Mouse (Mus musculus): ENCODE results near the gene Rab10. TPM values are rescaled to one million over a fixed set of nuclear protein-coding genes. Genes with fewer than 3 reads are reported as not detected.

Rab10 gene
- polyA plus RNA-seq, 1 experiment from 2014 or later: 91.2 TPM

- Histone ChIP-seq H3K9me3 (no peaks in the 10 kb centered on the region), H3K4me1 (no peaks in the 10 kb centered on the region), H3K4me2 (peak overlapping the region; percentile 53), H3K36me3 (peaks cover 27% of the 10 kb centered on the region), H3K27ac (peak overlapping the region; percentile 80), H3K4me3 (replicated peaks) (peak overlapping the region; percentile 57), H3K27me3 (replicated peaks) (no peaks in the 10 kb centered on the region), H3K9ac (no peak overlapping the region)
- 28% methylated on average over 39 of the region's 39 CpGs for WGBS
- peak; percentile 80 for ATAC-seq (ENCODE audit: insufficient read depth, low FRiP score, low read depth)
Observed at GRCm38 (mm10) chr12:3235646-3236161, 74.1 kb downstream of the Rab10 start.

GRCm38 (mm10) chr12:3235124-3235631, 74.6 kb downstream of the Rab10 start:
- Histone ChIP-seq H3K9ac (peak overlapping the region; percentile 14; the same call in 1 of the 2 replicates), H3K9me3 (no peaks in the 10 kb centered on the region), H3K4me2 (peak overlapping the region; percentile 65), H3K27me3 (replicated peaks) (no peaks in the 10 kb centered on the region), H3K27ac (peak overlapping the region; percentile 80), H3K36me3 (peaks cover 22% of the 10 kb centered on the region), H3K4me1 (no peaks in the 10 kb centered on the region), H3K4me3 (replicated peaks) (peak overlapping the region; percentile 57)
- ATAC-seq (ENCODE audit: insufficient read depth, low FRiP score, low read depth): peak; percentile 90
- 38% methylated on average over 36 of the region's 36 CpGs for WGBS

GRCm38 (mm10) chr12:3234061-3234460, 75.7 kb downstream of the Rab10 start:
- no peaks in the 10 kb centered on the region for H3K9me3 ChIP-seq
- no peak overlapping the region for H3K27ac ChIP-seq
- no peaks in the 10 kb centered on the region for H3K4me1 ChIP-seq
- H3K4me2 ChIP-seq: no peak overlapping the region
- peaks cover 14% of the 10 kb centered on the region for H3K36me3 ChIP-seq
- H3K9ac ChIP-seq: no peak overlapping the region
- 100% methylated on average over 1 of the region's 1 CpGs for WGBS
- no peaks in the 10 kb centered on the region for H3K27me3 ChIP-seq (replicated peaks)
- H3K4me3 ChIP-seq (replicated peaks): no peak overlapping the region
- no peak for ATAC-seq (ENCODE audit: insufficient read depth, low FRiP score, low read depth)

- ATAC-seq (ENCODE audit: insufficient read depth, low FRiP score, low read depth): no peak
- H3K9ac ChIP-seq: no peak overlapping the region
- H3K27ac ChIP-seq: no peak overlapping the region
- no peaks in the 10 kb centered on the region for H3K27me3 ChIP-seq (replicated peaks)
- H3K4me1 ChIP-seq: no peaks in the 10 kb centered on the region
- no peak overlapping the region for H3K4me2 ChIP-seq
- WGBS: 58% methylated on average over 2 of the region's 2 CpGs
- no peaks in the 10 kb centered on the region for H3K36me3 ChIP-seq
- no peak overlapping the region for H3K4me3 ChIP-seq (replicated peaks)
- no peaks in the 10 kb centered on the region for H3K9me3 ChIP-seq
Observed at GRCm38 (mm10) chr12:3223352-3223751, 86.4 kb downstream of the Rab10 start.

GRCm38 (mm10) chr12:3210181-3210580, 99.6 kb downstream of the Rab10 start:
- no peak overlapping the region for H3K9ac ChIP-seq
- ATAC-seq (ENCODE audit: insufficient read depth, low FRiP score, low read depth): no peak
- 61% methylated on average over 2 of the region's 2 CpGs for WGBS
- H3K4me2 ChIP-seq: no peak overlapping the region
- no peaks in the 10 kb centered on the region for H3K36me3 ChIP-seq
- H3K27me3 ChIP-seq (replicated peaks): no peaks in the 10 kb centered on the region
- no peak overlapping the region for H3K4me3 ChIP-seq (replicated peaks)
- no peak overlapping the region for H3K27ac ChIP-seq
- H3K9me3 ChIP-seq: no peaks in the 10 kb centered on the region
- no peaks in the 10 kb centered on the region for H3K4me1 ChIP-seq

GRCm38 (mm10) chr12:3209163-3209562, 100.6 kb downstream of the Rab10 start:
- Histone ChIP-seq H3K4me3 (replicated peaks) (no peak overlapping the region), H3K27me3 (replicated peaks) (no peaks in the 10 kb centered on the region), H3K36me3 (no peaks in the 10 kb centered on the region), H3K9me3 (no peaks in the 10 kb centered on the region), H3K27ac (no peak overlapping the region), H3K4me1 (no peaks in the 10 kb centered on the region), H3K9ac (no peak overlapping the region), H3K4me2 (no peak overlapping the region)
- 53% methylated on average over 1 of the region's 1 CpGs for WGBS
- ATAC-seq (ENCODE audit: insufficient read depth, low FRiP score, low read depth): no peak

Other genes with a start within 250 kb of the Rab10 start
- gene Kif3c, start 55.2 kb upstream of the Rab10 start, polyA plus RNA-seq (2015; fragmentation: Nextera tagmentation; extraction: Ambion mirVana): 9.0 and 9.5 TPM in 2 replicates
- gene Asxl2, start 116.9 kb upstream of the Rab10 start, polyA plus RNA-seq (2015; fragmentation: Nextera tagmentation; extraction: Ambion mirVana): 16.4 and 19.5 TPM in 2 replicates